In the genomic region with DNA sequence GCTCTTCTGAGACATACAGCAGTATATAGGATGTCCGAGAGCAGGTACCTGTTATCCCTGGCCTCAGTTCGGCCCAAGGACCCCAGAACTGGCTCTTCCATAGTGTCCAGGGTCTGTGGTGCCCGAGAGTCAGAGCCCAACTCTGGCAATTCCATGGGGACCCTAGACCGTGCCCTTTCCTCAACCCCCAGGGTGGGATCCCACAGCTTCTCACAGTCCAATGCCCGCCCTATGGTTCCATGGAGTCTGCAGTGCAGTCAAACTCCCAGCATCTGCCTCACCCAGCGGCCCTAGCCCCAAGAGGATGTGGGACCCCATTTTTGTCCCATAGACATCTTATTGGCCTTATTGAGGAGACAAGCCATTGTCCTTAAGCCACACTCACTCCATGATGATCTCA, we compare ENCODE assay signal across 37 mouse cellular contexts. TPM values are rescaled to one million over a fixed set of nuclear protein-coding genes. Genes with fewer than 3 reads are reported as not detected.
"Had no signal": no experiment of that assay in that cellular context is flagged by ENCODE, and none has a peak within 500 bp of the region (broad histone marks: within the 10 kb centered on the region; RNA-seq: fewer than 3 reads in every experiment).

No protein-coding gene starts in this region.

- ATAC-seq: liver, embryonic 12.5 days; liver, postnatal 0 days; lung, postnatal 0 days; midbrain, embryonic 13.5 days; midbrain, embryonic 15.5 days; midbrain, embryonic 16.5 days had no signal

- H3K27ac ChIP-seq: left cerebral cortex, adult 2 months; limb, embryonic 10.5 days; limb, embryonic 12.5 days; limb, embryonic 13.5 days; limb, embryonic 15.5 days; liver, embryonic 12.5 days; liver, embryonic 13.5 days; liver, embryonic 14.5 days; liver, embryonic 15.5 days; lung, embryonic 15.5 days; macrophage; midbrain, embryonic 10.5 days; midbrain, embryonic 12.5 days; midbrain, embryonic 13.5 days; midbrain, embryonic 15.5 days had no signal

- H3K9me3 ChIP-seq: limb, embryonic 10.5 days; limb, embryonic 13.5 days; limb, embryonic 15.5 days; liver, embryonic 12.5 days; liver, embryonic 13.5 days; liver, embryonic 15.5 days; lung, embryonic 15.5 days; megakaryocyte, embryonic 14.5 days; midbrain, embryonic 10.5 days; midbrain, embryonic 12.5 days; midbrain, embryonic 13.5 days; midbrain, embryonic 15.5 days had no signal

- H3K4me1 ChIP-seq: limb, embryonic 10.5 days; limb, embryonic 12.5 days; limb, embryonic 15.5 days; liver, embryonic 12.5 days; liver, embryonic 13.5 days; liver, embryonic 15.5 days; lung, embryonic 15.5 days; megakaryocyte, embryonic 14.5 days; midbrain, embryonic 12.5 days; midbrain, embryonic 13.5 days; midbrain, embryonic 15.5 days had no signal

- H3K27me3 ChIP-seq: limb, embryonic 12.5 days; limb, embryonic 13.5 days; limb, embryonic 15.5 days; lung, embryonic 15.5 days; midbrain, embryonic 13.5 days; midbrain, embryonic 15.5 days had no signal

- DNase-seq: left cerebral cortex, postnatal 4 days; liver; liver, embryonic 13.5 days; liver, postnatal 0 days; lung, adult 18-20 months; lung, adult 2 months; lung, embryonic 14.5 days; lung, postnatal 10 days; lung, postnatal 14 days; lung, postnatal 36 days had no signal

- H3K4me2 ChIP-seq: limb, embryonic 12.5 days; limb, embryonic 13.5 days; limb, embryonic 15.5 days; liver, embryonic 11.5 days; liver, embryonic 12.5 days; liver, embryonic 13.5 days; liver, embryonic 15.5 days; lung, embryonic 14.5 days; lung, embryonic 15.5 days; midbrain, embryonic 12.5 days; midbrain, embryonic 13.5 days; midbrain, embryonic 15.5 days had no signal

- H3K4me3 ChIP-seq: left cerebral cortex, adult 2 months; limb, embryonic 10.5 days; limb, embryonic 12.5 days; limb, embryonic 13.5 days; limb, embryonic 15.5 days; liver, embryonic 12.5 days; liver, embryonic 13.5 days; liver, embryonic 15.5 days; lung, embryonic 15.5 days; megakaryocyte, embryonic 14.5 days; midbrain, embryonic 10.5 days; midbrain, embryonic 12.5 days; midbrain, embryonic 13.5 days; midbrain, embryonic 15.5 days; myocyte had no signal

- H3K36me3 ChIP-seq: limb, embryonic 10.5 days; limb, embryonic 12.5 days; limb, embryonic 13.5 days; limb, embryonic 15.5 days; liver, embryonic 12.5 days; liver, embryonic 13.5 days; liver, embryonic 15.5 days; lung, embryonic 15.5 days; midbrain, embryonic 12.5 days; midbrain, embryonic 13.5 days; midbrain, embryonic 15.5 days had no signal

- H3K9ac ChIP-seq: limb, embryonic 12.5 days; limb, embryonic 13.5 days; limb, embryonic 15.5 days; liver, embryonic 12.5 days; liver, embryonic 13.5 days; liver, embryonic 14.5 days; liver, embryonic 15.5 days; liver, postnatal 0 days; lung, embryonic 14.5 days; lung, embryonic 15.5 days; midbrain, embryonic 12.5 days; midbrain, embryonic 13.5 days; midbrain, embryonic 15.5 days had no signal

RNA-seq across cellular contexts. Expression of gene En2, which starts 57.5 kb away (rescaled TPM):
- total RNA-seq: left cerebral cortex, postnatal 10 days; left cerebral cortex, postnatal 4 days; megakaryocyte progenitor cell, adult 5-6 weeks; megakaryocyte, adult 5-6 weeks; megakaryocyte-erythroid progenitor cell, adult 5-6 weeks; monocyte, adult 5-6 weeks had no signal
- polyA plus RNA-seq: limb, embryonic 10.5 days; limb, embryonic 11.5 days; limb, embryonic 12.5 days; limb, embryonic 13.5 days; limb, embryonic 15.5 days; liver, embryonic 11.5 days; liver, embryonic 12.5 days; liver, embryonic 13.5 days; liver, embryonic 14.5 days; liver, embryonic 15.5 days; liver, embryonic 16.5 days; liver, postnatal 0 days; lung, adult 2 months; lung, embryonic 14.5 days; lung, embryonic 15.5 days; lung, embryonic 16.5 days; lung, postnatal 0 days; macrophage; myocyte had no signal
